Mouse (Mus musculus) liver, embryonic 11.5 days (tissue): ENCODE results near the gene Riok2. TPM values are rescaled to one million over a fixed set of nuclear protein-coding genes. Genes with fewer than 3 reads are reported as not detected.

Source experiments
- ATAC-seq: fragments of 200-750 bp; cut with Nextera tagmentation; replicated peaks from 2 replicates; pipeline ENCODE4 v1.8.0; 2017; ENCODE audit warnings: moderate number of reproducible peaks, mild to moderate bottlenecking, moderate TSS enrichment, moderate library complexity; ENCODE audit not compliant: low FRiP score
- DNase-seq: peaks from one replicate; pipeline ENCODE4 v3.0.0-alpha.2; 2017; ENCODE audit warnings: low spot score
- H3K27ac ChIP-seq: fragments of 300-500 bp; sonication (generic); 2 replicates; pipeline ENCODE4 v1.5.1; 2014; ENCODE audit warnings: mild to moderate bottlenecking, low read depth, low read length, control low read depth
- H3K27me3 ChIP-seq: fragments of 300-500 bp; sonication (generic); replicated peaks from 2 replicates; pipeline ENCODE4 v1.6.1; 2014; ENCODE audit warnings: low read length, mixed read lengths; ENCODE audit not compliant: control insufficient read depth, insufficient read depth
- H3K36me3 ChIP-seq: fragments of 300-500 bp; sonication (generic); 2 replicates; pipeline ENCODE4 v1.6.1; 2014; ENCODE audit warnings: mild to moderate bottlenecking, low read length, moderate library complexity, mixed read lengths; ENCODE audit not compliant: control insufficient read depth, insufficient read depth
- H3K4me1 ChIP-seq: fragments of 300-500 bp; sonication (generic); replicated peaks from 2 replicates; pipeline ENCODE4 v1.6.1; 2014; ENCODE audit warnings: low read length, mixed read lengths; ENCODE audit not compliant: control insufficient read depth, insufficient read depth
- H3K4me2 ChIP-seq: fragments of 300-500 bp; sonication (generic); 2 replicates; pipeline ENCODE4 v1.6.1; 2014; ENCODE audit warnings: mild to moderate bottlenecking, control low read depth, moderate library complexity
- H3K4me3 ChIP-seq: fragments of 300-500 bp; sonication (generic); 2 replicates; pipeline ENCODE4 v1.5.1; 2014; ENCODE audit warnings: low read depth, low read length, control low read depth
- H3K9ac ChIP-seq: fragments of 300-500 bp; sonication (generic); 2 replicates; pipeline ENCODE4 v1.6.1; 2014; ENCODE audit warnings: low read depth, low read length, control low read depth
- H3K9me3 ChIP-seq: fragments of 300-500 bp; sonication (generic); 2 replicates; pipeline ENCODE4 v1.6.1; 2016; ENCODE audit warnings: low read length, inconsistent platforms, mixed read lengths; ENCODE audit not compliant: control insufficient read depth
- WGBS: fragments of 180-500 bp; shearing (Covaris S2); extraction: QIAGEN DNeasy Blood & Tissue Kit; methylation state at CpG from one replicate; pipeline ENCODE4 v1.1.7; 2014; 5-methylcytosine and 5-hydroxymethylcytosine counted together
- polyA plus RNA-seq: library from polyadenylated mRNA; unstranded; fragments of >200 nt; fragmentation: Nextera tagmentation; extraction: Ambion mirVana; gene quantifications from 2 replicates; pipeline ENCODE4 v1.2.1, GENCODE M21; 2014

Riok2 gene
- polyA plus RNA-seq, 1 experiment from 2014 or later = 29.6 TPM

- no peak overlapping the region for H3K4me3 ChIP-seq
- H3K4me2 ChIP-seq = no peak overlapping the region
- ATAC-seq = no peak
Measured at GRCm38 (mm10) chr17:17403038-17403437, 28.9 kb downstream of the Riok2 start.

DNA sequence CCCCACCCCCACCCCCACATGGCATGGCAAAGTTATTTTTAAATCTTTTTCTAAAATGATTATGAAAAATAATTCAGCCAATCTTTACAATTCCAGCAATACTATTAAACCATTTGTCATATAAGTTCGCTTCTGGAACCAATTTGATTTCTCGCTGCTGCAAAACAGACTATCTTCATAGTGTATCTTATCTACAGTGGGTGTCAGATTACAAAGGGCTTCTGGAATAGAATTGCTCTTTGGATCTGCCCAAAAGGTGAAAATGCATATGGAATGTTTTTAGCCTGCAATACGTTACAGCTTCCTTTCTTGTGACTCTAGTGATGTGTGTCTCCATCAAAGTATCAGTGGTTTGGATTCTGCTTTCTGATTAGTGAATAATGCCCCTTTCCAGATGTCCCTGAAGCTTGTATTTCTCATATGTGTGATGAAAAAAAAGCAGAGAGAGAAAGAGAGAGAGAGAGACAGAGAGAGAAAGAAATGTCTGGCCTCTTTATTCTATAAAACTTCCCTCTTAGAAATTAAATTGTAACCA is 29.5 kb downstream of the Riok2 start:
- H3K4me2 ChIP-seq = no peak overlapping the region

More at GRCm38 (mm10) chr17:17403038-17403437, 28.9 kb downstream of the Riok2 start:
- 52% methylated on average over 5 of the region's 5 CpGs for WGBS
- Histone ChIP-seq H3K27me3 (no peaks in the 10 kb centered on the region), H3K9me3 (no peaks in the 10 kb centered on the region), H3K27ac (no peak overlapping the region), H3K4me1 (no peaks in the 10 kb centered on the region), H3K9ac (no peak overlapping the region), H3K36me3 (no peaks in the 10 kb centered on the region)
- DNase-seq = no peak

GRCm38 (mm10) chr17:17404811-17405544 is 30.9 kb downstream of the Riok2 start:
- Histone ChIP-seq H3K4me2 (no peak overlapping the region), H3K36me3 (no peaks in the 10 kb centered on the region), H3K9ac (no peak overlapping the region), H3K9me3 (no peaks in the 10 kb centered on the region), H3K27ac (no peak overlapping the region), H3K4me1 (no peaks in the 10 kb centered on the region), H3K4me3 (no peak overlapping the region), H3K27me3 (no peaks in the 10 kb centered on the region)
- ATAC-seq (no peak), DNase-seq (no peak)
- WGBS = 61% methylated on average over 8 of the region's 8 CpGs

More for the DNA sequence above, 29.5 kb downstream of the Riok2 start:
- Histone ChIP-seq H3K27me3 (no peaks in the 10 kb centered on the region), H3K4me1 (no peaks in the 10 kb centered on the region), H3K9ac (no peak overlapping the region), H3K4me3 (no peak overlapping the region), H3K36me3 (no peaks in the 10 kb centered on the region), H3K27ac (no peak overlapping the region), H3K9me3 (no peaks in the 10 kb centered on the region)
- no peak for DNase-seq
- WGBS = 47% methylated on average over 3 of the region's 3 CpGs
- no peak for ATAC-seq

- no peak for DNase-seq
- H3K4me1 ChIP-seq = no peaks in the 10 kb centered on the region
- no peak overlapping the region for H3K4me3 ChIP-seq
- no peaks in the 10 kb centered on the region for H3K36me3 ChIP-seq
- no peaks in the 10 kb centered on the region for H3K9me3 ChIP-seq
- no peaks in the 10 kb centered on the region for H3K27me3 ChIP-seq
- no peak for ATAC-seq
- 52% methylated on average over 1 of the region's 1 CpGs for WGBS
- H3K9ac ChIP-seq = no peak overlapping the region
- no peak overlapping the region for H3K27ac ChIP-seq
- H3K4me2 ChIP-seq = no peak overlapping the region
Measured at GRCm38 (mm10) chr17:17405606-17406005, 31.5 kb downstream of the Riok2 start.

DNA sequence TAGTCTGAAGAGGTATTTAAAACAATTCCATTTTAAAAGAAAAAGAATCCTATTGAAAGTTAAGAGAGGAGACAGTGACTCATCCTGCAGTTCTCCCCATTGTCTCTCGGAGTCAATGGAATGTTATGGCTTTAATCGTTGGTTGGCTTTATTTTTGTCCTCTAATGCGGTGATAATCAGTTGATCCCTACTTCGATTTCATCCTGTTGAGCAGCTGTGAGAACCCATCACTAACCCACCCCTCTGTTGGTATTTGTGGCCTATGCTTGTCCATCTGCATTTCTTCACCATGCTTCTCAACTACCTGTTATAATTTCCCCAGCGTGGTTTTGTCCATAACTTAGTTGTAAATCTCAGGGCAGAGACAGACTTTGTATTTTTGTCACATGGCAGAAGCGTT is 34.0 kb downstream of the Riok2 start:
- H3K9ac ChIP-seq = no peak overlapping the region
- ATAC-seq = no peak
- H3K4me3 ChIP-seq = no peak overlapping the region
- H3K27me3 ChIP-seq = no peaks in the 10 kb centered on the region
- H3K9me3 ChIP-seq = no peaks in the 10 kb centered on the region
- no peaks in the 10 kb centered on the region for H3K36me3 ChIP-seq
- no peaks in the 10 kb centered on the region for H3K4me1 ChIP-seq
- 72% methylated on average over 6 of the region's 6 CpGs for WGBS
- H3K27ac ChIP-seq = no peak overlapping the region
- DNase-seq = no peak
- H3K4me2 ChIP-seq = no peak overlapping the region

DNA sequence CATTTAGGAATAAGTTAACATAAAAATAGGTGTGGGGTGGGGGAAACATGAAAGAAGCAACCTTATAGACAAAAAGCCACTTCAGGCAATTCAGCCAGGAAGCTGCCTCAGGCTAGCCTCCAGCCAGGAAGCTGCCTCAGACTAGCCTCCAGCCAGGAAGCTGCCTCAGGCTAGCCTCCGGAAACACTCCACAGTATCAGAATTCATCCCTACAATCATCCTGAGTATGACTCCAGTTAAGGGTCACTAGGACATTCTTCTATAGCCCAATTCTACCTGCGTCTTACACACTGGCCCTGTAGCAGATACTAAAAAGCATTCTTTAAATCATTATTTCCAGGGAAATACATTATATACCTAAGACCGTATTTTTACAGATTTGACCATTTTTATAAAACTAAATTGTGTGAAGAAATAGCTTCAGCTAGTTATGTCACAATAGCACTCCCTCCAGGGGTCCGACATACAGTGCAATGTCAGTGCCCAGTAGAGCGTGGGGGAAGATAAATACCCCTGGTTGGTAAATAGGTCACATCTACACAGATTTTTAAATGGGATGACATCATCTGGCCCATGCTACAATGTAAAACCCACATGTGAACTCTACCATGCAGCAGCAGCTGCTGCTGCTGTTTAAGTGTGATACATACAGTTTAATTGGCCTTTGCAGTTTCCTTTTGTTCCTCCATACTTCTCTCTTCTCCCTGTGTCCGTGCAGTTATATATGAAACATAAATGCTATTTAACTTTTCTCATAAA is 34.8 kb downstream of the Riok2 start:
- no peak overlapping the region for H3K27ac ChIP-seq
- no peak overlapping the region for H3K9ac ChIP-seq
- DNase-seq (no peak), ATAC-seq (no peak)
- no peaks in the 10 kb centered on the region for H3K36me3 ChIP-seq
- no peak overlapping the region for H3K4me2 ChIP-seq
- H3K27me3 ChIP-seq = no peaks in the 10 kb centered on the region
- 79% methylated on average over 6 of the region's 6 CpGs for WGBS
- no peaks in the 10 kb centered on the region for H3K4me1 ChIP-seq
- H3K4me3 ChIP-seq = no peak overlapping the region
- no peaks in the 10 kb centered on the region for H3K9me3 ChIP-seq

- Histone ChIP-seq H3K36me3 (no peaks in the 10 kb centered on the region), H3K4me1 (no peaks in the 10 kb centered on the region), H3K4me3 (no peak overlapping the region), H3K4me2 (no peak overlapping the region), H3K27ac (no peak overlapping the region), H3K9ac (no peak overlapping the region), H3K27me3 (no peaks in the 10 kb centered on the region), H3K9me3 (no peaks in the 10 kb centered on the region)
- whole genome bisulfite sequencing = 50% methylated on average over 2 of the region's 2 CpGs
- ATAC-seq (no peak), DNase-seq (no peak)
Measured at GRCm38 (mm10) chr17:17409601-17410000, 35.5 kb downstream of the Riok2 start.

- Histone ChIP-seq H3K36me3 (no peaks in the 10 kb centered on the region), H3K4me1 (no peaks in the 10 kb centered on the region), H3K9ac (no peak overlapping the region), H3K4me2 (no peak overlapping the region), H3K4me3 (no peak overlapping the region), H3K27ac (no peak overlapping the region), H3K9me3 (no peaks in the 10 kb centered on the region), H3K27me3 (no peaks in the 10 kb centered on the region)
- DNase-seq = no peak
- WGBS = 84% methylated on average over 2 of the region's 2 CpGs
- no peak for ATAC-seq
Measured at GRCm38 (mm10) chr17:17411443-17411842, 37.3 kb downstream of the Riok2 start.
